Mouse (Mus musculus) fibroblast of lung, adult 2 months (primary cell): ENCODE data around the gene Rasa1.

Experiments used
- DNase-seq: peaks from one replicate; pipeline ENCODE4 v3.0.0-alpha.2; 2011; ENCODE audit warnings: low read depth

The Rasa1 gene

DNA sequence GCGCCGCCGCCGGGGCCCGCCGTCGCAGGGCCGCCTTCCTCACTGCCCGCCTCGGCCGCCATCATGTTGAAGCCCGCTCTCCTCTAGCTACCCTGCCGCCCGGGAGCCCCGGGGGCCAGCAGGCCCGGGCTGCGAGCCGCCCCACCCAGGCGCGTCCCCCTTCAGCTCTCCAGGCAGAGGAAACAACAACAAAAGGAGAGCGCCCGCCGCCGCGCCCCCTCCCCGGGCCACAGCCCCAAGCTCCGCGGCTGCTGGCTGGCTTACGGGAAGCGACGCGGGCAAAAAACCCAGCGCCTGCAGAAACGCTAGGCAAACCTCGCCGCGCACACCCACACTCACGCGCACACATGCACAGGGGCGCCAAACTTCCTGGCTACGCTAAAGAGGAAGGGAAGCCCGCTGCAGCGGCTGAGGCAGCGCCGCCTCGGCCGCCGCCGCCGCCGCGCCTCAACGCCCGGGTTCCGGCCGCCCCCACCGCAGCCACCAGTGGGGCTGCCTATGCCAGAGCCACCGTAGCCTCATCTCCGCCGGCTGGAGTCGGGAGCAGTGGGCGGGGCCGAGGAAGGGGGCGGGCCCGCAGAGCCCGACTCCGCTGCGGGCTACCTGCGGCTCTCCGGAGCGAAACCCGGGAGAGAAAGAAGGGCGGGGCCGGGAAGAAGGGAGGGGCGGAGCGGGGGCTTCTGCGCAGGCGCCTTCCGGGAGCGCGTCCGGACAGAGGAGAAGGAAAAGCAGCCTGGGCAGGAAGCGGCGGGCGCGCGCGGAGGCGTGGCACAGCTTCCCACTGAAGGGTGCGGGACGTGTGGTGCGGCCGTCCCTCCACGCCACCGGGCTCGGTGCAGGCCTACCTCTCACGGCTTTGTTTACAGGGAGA is at the start of gene Rasa1:
Rasa1 (minus strand) TSS at position 288 of the 871 bp plus-strand sequence.
- peak; percentile 94 for DNase-seq

DNA sequence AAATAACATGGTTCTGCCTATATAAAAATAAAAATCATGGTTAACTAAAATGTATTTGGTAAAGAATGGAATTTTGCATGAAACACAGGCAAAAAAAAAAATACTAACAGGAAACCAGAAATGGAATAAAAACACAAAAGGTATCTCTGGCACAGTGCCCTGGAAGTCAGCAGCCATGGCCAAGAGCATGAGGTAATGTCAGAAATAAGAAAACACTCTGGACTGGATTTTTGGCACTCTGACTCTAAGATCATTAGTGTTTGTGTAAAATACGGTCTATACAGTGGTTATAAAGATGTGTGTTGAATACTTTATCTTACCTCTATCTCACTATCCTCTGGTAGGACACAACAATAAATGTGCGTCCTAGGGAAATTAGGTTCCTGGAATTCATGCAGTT is 22.6 kb upstream of the Rasa1 start:
- DNase-seq: no peak

DNA sequence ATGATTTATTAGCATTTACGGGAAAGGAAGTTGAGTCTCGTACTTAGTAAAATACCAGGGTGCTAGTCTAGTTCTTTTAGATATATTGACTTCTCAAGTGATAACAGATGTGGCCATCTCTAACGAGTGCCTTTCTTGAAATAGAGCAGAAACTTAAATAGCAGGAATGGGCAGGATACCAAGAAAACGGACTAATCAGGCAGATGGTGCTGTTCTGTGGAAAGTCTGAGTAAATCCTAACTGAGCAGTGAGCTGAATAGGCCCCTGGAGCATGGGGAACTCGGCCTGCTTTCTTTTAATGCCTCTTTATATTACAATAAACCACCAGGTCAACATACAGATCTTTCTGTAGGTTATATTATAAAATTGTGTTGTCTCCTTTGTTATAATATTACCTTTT is 22.0 kb upstream of the Rasa1 start:
- no peak for DNase-seq

DNA sequence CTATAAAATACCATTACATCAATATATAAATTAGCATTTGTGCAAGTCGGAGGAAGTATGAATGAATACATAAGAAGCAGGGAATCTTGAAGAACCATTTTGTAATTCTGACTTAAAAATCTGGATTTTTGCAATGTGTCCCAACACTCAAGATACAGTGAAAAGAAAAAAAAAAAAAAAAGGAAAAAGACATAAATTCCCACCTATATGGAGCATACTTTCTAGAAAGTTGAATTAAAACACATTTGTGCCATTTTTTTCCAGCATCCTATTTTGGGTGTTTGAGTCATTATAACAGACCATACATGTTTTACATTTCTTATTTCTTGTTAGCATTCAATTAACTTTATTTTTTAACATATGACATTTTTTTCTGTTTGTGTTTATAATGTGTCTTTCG is 21.6 kb upstream of the Rasa1 start:
- no peak for DNase-seq

DNA sequence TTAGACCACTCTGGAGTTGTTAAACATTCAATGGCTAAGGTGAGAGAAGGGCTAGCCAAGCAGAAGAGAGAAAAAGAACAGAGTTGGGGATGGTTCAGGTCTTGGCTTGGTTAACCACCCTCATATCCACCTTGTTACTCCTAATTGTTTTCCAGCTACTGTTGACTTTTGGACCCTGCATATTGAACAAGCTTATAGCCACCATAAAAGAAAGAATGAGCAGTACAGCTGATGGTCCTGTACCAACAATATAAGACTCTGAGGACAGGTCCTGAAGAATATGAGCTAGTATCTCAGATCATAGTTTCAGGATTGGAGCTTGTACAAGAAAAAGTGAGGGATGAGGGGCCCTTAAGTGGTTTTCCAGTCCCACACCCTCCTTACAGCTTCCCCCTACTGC is 17.1 kb upstream of the Rasa1 start:
- DNase-seq: no peak

DNA sequence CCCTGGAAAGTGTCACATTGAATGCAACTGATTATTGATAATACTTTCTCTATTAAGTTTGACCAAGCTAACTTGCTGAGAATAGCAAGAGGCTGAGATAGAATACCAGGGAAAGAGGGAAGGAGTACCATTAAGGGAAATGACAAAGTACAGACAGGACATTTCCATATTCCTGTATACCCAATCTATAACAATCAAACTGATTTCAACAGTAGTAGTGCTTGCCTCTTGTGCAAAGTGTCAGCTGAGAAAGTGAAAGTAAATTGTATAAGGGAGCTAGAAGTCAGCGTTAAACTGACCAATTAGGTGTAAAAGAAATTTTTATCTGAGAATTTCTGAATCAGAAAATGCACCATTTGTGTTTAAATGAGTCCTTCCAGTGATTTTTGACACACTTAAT is 1.7 kb upstream of the Rasa1 start:
- no peak for DNase-seq

DNA sequence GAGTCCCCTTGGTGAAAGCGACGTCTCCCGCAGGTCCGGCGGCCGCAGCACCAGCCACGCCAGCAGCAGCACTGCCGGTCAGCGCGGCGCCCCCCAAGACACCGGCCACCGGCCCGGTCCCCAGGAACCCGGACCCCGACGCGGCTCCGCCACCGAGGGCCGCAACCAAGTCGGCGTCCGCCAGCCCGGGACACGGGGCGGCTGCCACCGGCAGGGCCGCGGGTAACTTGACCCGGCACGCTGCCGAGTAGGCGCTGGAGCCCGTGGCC is 422 bp downstream of the Rasa1 start:
- no peak for DNase-seq

DNA sequence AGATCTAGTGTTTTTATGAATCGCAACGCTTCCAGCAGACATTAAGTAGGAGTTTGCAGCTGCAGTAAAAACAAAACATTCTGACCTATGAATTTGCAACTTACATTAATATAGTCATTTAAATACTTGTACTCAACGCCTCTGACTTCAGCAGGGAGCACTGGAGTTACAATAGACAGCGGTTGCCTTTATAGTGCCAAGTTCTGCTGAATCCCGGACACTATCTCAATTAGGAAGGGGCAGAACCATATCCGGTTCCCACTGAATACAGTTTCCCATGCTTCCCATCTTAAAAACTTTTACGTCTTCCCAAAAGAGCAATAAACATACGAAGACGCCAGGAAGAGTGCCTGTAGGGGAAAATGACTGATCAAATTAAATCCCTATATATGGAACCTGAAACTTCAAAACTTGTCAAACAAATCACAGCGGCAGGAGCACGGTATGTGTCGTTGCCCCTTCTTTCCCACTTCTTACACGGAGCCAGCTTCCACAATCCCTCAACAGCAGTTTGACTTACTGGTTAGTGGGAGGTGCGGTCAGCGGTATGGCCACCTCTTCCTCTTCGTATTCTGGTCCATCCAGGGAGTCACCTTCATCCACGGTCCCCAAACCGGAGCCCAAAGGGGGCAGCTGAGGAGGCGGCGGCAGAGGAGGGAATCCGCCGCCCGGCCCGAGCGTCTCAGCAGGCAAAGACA is 905 bp downstream of the Rasa1 start:
- no peak for DNase-seq

DNA sequence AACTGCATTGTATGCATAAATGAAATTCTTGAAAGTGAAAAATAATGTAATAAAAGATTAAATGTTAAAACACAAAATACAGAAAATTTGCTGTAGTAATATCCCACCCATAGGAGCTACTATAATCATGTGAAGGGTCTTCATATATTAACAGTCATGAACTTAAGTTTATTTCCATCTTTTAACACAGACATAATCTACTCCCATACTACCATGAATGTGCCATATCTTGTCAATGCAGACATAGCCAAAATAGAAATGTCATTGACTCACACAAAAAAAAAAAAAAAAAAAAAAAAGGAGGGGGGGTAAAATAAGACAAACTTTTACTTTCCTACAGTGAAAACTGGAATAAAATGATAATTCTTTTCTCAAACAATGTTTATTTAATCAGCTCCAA is 6.3 kb downstream of the Rasa1 start:
- DNase-seq: no peak

DNA sequence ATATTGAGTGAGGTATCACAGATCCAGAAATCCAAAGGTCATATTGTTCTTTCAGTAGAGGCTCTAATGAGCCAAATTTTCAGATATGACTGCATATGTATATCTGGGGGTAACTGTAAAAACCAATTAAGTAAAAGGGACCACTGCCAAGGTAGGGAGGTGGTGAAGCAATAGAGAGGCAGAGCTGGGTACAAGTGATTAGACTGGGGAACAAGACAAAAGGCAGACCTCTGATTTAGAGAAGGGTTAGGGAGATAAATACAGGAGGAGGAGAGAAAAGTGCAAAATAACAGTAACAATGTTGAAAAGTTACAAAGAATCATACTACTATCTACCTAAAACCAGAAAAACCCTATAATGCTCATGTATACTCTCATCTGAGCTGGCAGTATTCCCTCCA is 10.0 kb downstream of the Rasa1 start:
- DNase-seq: no peak

DNA sequence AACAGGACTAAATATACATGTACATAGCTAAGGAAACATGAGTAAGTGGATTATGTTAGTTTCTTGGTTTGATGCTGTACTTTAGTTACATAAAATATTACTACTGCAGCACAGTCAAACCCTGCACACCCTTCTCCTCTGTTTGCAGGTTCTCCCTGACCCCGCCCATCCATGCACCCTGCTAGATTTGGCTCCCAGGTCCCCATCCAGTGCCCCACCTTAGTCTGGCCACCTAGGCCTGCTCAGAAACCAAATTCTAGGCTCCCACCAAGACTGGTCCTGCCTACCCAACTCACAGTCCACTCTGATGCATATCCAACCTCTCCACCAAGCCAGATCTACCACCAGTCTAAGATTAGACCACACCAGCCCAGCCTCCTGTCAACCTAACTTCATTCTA is 14.4 kb downstream of the Rasa1 start:
- no peak for DNase-seq

DNA sequence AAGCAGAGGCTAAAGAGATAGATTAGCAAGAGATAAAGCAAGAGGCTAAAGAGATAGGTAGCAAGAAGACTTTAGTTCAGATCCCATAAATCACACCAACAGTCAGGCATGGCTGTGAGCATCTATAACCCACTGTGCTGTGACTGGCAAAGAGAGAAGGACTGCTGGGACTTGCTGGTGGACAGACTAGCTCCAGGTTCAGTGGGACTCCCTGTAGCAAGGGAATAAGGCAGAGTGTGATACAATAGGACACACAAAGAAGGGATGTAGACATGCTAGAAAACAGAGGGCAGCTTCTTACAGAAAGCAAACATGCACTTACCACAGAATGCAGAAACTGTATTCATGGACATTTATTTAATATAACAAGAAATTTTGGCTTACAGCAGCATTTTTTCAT is 15.1 kb downstream of the Rasa1 start:
- no peak for DNase-seq

DNA sequence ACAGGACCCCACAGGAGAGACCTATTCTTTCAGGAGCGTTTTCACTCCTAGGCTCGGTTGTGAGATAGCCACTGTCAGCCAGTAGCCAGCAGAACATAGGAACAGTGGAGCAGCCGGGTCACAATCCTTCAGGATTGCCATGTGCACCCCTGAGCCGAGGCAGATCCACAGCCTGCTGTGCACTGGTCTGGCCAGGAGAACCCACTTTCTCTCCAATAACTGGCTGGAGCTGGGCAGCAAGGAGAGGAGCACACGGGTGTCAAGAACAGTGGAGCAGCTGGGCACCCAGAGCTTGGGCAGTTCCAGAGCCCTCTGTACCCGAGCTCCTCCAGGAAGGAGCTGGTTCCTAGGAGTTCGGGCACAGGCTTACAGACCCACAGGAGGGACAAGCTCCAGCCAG is 50.2 kb downstream of the Rasa1 start:
- DNase-seq: no peak

DNA sequence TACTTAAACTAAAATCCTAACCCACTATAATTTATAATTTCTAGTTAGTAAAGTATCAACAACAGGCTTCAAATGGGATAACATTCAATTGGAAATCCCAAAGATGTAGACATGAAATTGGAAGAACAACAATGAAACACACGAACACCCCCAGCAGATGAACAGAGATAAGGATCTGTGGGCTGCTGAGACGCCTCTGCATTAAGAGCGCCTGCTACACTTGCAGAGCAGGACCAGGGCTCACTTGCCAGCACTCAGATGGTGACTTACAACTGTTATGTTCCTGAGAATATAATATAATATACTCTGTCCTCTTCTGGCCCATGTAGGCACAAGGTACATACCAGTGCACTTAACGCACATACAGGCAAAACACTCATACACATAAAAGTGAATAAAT is 70.3 kb downstream of the Rasa1 start:
- no peak for DNase-seq

DNA sequence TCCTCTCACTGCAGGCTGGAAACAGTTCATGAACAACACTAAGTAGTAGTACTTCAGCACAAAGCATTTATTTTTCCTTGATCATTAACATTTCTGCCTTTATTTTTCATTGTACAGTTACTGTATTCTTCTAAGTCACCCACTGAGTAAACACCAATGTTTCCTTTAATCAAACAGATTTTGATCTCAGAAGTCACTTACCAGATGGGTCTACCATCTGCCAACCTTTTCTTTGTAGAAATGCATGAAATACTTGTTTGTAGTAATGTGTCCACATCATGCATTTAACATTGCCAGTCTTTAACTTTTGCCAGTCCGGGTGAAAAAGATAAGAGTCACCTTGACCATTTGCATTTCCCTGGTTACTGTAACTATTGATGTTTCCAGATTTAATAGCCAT is 78.6 kb downstream of the Rasa1 start:
- DNase-seq: no peak

DNA sequence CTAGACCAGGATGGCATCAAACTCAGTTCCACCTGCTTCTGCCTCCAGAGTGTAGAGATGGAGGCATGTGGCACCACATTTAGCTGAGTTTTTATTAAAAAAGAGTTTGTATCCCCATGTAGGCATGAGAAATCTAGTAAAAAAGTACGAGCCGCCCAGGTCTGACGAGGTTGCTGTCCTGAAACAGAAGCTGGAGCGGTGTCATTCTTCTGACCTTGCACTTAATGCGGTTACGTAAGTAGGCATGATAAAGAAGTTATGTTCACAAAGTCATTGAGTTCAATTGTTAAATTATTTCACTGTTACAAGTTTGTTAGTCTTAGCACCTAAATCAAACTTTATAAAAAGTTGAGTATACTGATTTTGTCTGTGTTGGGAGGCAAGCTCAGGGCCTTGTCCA is 80.3 kb downstream of the Rasa1 start:
- DNase-seq: no peak

DNA sequence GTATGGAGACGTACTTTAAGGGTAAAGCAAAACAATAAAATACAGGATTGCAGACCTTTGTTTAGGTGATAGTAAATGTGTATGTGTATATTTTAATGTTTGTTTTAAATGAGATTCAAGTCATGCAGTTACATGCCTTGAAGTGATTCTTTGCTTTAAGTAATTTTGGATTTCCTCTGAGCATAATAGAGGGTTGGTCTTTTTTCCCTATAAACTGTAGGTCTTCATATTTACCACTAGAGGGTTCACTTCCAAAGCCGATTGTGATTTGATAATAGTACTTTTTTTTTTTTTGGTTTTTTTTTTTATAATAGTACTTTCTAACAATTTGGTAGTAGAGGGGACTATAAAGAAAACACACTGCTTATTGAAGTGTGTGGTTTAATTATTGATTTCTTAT is 81.4 kb downstream of the Rasa1 start:
- DNase-seq: no peak

DNA sequence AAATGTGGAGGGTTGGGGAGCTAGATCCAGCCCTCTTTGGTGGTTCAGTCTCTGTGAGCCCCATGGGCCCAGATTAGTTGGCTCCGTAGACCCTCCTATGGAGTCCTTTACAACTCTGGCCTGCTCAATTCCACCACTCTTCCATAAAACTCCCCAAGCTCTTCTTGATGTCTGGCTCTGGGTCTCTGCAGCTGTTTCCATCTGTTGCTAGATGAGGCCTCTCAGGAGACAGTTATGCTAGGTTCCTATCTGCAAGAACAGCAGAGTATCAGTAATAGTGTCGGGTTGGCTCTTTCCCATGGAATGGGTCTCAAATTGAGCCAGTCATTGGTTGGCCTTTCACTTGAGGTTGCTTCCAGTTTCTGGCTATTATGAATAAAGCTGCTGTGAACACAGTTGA is 97.7 kb downstream of the Rasa1 start:
- no peak for DNase-seq

DNA sequence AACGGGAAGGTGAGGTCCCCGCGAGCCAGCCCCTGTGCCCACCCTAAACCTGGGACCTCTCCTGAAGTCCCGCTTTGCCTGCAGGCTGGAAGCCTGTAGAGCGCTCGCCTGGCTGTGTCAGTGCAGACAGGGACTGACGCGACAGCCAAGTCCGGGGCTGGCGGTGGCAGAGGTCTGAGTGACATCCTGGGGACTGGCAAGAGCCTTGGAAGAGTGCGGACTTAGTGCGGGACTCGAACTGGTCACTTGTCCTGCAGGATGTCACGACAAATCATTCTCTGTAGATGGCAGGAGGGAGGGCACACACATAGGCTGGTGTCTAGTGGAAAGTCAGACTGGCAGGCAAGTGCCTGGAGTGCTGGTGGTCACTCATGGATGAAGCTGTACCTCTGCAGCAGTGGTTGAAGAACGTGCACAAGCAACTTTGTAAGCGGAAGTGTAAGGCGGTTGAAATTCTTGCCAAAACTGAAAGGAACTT is 99.2 kb downstream of the Rasa1 start:
- peak; percentile 12 for DNase-seq

DNA sequence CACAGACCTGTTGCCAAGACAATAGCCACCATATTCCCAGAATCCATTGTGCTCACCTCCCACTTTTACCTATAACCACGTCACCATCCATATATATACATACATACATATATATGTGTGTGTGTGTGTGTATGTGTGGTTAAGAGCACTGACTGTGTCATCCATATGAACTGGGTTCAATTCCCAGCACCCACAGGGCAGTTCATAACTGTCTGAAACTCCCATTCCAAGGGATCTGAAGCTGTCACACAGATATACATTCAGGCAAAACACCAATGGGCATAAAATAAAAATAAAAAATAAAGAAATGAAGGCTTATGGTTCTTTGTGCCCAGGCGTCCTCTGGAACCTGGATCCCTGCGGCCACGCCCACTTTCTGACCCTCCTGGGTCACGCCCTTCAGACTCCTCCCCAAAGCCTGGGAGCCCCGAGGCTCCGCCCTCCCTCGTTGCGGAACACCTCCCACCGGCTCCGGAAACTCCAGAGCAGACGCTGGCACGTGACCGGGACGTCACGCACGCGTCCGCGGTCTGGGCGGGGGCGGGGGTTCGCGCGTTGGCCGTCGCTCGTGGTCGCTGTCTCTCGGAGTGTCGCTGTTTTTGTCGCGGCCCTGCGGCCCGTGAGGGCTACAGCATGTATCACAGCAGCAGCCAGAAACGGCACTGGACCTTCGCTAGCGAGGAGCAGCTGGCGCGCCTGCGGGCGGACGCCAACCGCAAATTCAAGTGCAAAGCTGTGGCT is 99.9 kb downstream of the Rasa1 start, which contains the start of gene Ccnh:
Ccnh (plus strand) TSS at position 506 of the 741 bp plus-strand sequence.
- peak; percentile 64 for DNase-seq
